Mouse (Mus musculus): ENCODE results near the gene Serpinb9d.
"Not testable (repeated sequence)": the region's sequence is repeated elsewhere in the genome, so short reads cannot be mapped to it uniquely, and the experiment has no call there.

Serpinb9d gene

DNA sequence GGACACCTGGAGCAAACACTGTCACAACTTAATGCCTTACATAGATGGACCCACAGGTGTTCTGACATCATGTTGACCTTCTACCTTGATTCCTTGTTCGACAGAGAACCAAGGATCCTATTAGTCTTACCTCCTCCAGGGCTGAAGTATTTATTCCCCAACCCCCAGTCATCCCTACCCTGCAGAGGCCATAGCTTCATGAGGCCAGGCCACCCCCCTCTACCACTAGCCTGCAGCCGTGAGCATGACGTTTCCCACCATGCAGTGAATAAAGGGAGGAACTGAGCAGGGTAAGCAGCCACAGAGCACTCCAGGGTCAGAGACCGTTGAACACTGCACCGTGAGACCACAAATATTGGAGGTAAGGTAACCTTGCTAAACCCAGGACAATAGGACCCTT lies at the start of gene Serpinb9d:
Gene Serpinb9d, plus strand, starts transcription at position 301 of the 400 bp plus-strand sequence.
- DNase-seq (ENCODE audit: low read depth) = no peak

DNA sequence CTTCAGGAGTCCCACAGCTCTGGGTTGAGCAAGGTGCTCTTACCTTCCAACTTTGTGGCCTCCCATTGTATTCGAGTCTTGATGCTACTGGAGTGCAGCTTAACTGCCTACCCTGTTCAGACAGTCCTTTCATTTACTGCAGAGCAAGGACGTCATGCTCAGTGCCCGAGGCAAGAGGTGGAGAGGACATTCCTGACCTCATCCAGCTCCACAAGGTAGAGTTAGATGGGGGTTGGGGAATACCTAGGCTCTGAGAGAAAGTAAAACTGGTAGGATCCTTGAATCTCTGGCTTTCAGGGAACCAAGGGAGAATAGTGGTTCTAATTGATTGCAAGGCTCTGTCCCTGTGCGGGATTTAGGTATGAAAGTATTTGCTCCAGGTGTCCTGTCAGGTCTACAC lies 33.1 kb upstream of the Serpinb9d start, which contains the start of gene Serpinb9c:
Gene Serpinb9c, minus strand, starts transcription at position 101 of the 400 bp plus-strand sequence.
- DNase-seq (ENCODE audit: low read depth) = no peak

DNA sequence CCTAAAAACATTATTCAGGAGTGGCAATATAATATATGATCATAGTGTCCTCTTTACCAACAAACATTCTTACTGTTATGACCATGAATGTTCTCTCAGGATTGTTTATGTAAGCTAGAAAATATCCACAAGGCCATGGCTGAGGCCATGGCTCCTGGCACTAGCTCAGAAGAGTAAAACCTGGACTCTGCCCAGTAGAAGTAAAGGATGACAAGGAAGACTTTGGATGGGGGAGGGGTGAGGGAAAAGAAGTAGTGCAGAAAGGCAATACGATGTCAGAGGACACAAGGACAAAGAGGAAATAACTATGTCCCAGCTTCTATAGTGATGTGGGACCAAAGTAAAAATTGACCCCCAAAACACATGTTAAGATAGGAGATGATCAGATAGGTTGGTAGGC lies 2.3 kb upstream of the Serpinb9d start:
- DNase-seq (ENCODE audit: low read depth) = not testable (repeated sequence)

DNA sequence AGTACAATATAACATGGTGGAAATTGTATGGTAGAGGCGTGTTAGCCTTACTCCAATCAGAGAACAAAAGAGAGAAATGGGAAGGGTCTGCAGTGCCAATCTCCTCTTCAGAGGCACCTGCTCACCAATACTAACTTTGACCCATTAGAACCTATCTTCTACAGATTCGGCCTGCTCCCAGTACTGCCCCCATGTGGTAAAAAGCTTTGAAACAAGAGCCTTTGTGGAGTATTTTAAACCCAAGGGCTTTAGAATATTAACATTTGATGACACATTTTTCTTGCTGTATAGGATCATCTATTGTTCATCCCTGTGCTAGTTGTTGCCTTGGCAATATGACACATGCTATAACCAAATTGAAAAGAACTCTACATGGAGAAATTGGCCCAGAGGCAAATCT lies 7.0 kb downstream of the Serpinb9d start:
- peak; percentile 20 for DNase-seq (ENCODE audit: low read depth)

DNA sequence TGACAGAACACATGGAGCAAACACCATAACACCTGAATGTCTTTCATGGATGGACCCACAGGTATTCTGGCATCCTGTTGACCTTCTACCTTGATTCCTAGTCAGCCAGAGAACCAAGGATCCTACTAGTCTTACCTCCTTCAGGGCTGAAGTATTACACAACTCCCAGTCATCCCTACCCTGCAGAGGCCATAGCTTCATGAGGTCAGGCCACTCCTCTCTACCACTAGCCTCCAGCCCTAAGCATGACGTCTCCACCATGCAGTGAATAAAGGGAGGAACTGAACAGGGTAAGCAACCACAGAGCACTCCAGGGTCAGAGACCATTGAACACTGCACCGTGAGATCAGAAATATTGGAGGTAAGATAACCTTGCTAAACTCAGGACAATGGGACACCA lies 56.6 kb downstream of the Serpinb9d start, which contains the start of gene Serpinb9e:
Gene Serpinb9e, plus strand, starts transcription at position 301 of the 400 bp plus-strand sequence.
- DNase-seq (ENCODE audit: low read depth) = not testable (repeated sequence)

Measured in 416B (cell line).